Mouse (Mus musculus): Measurements from ENCODE around the gene Atp10a.

- TF ChIP-seq MAFK (IDR thresholded peaks at IDR 0.05; ENCODE audit: insufficient read depth, low read depth, low read length) (no peak), ZNF384 (IDR thresholded peaks at IDR 0.05; ENCODE audit: low read depth, low read length) (no peak), HCFC1 (IDR thresholded peaks at IDR 0.05; ENCODE audit: borderline replicate concordance, insufficient read depth, low read length) (no peak)
Observed at GRCm38 (mm10) chr7:58698738-58699442, 42.9 kb downstream of the Atp10a start.

All from ES-E14 (cell line).